ENCODE assay signal across 17 mouse cellular contexts in genomic region chr5:35636016-35636415, GRCm38 (mm10). TPM values are rescaled to one million over a fixed set of nuclear protein-coding genes. Genes with fewer than 3 reads are reported as not detected.
A peak's percentile ranks its signal among the peaks of the same experiment; 100 is the strongest.
DNase-seq lines count a peak whose midpoint lies in the region.
"Had no signal": no experiment of that assay in that cellular context is flagged by ENCODE, and none has a peak within 500 bp of the region (broad histone marks: within the 10 kb centered on the region; RNA-seq: fewer than 3 reads in every experiment).

No protein-coding gene starts in this region.

- intact Hi-C loops in heart, postnatal 14 days (cut with DNase I) = no loop called here

- H3K4me3 ChIP-seq in limb, embryonic 10.5 days = no peak overlapping the region
- H3K4me3 ChIP-seq: embryonic facial prominence, embryonic 12.5 days; forebrain, embryonic 10.5 days; left cerebral cortex, adult 2 months; neural tube, embryonic 12.5 days had no signal

- 89% methylated on average over 2 of the region's 2 CpGs for WGBS in limb, embryonic 10.5 days

- H3K36me3 ChIP-seq in limb, embryonic 10.5 days = no peaks in the 10 kb centered on the region
- H3K36me3 ChIP-seq: embryonic facial prominence, embryonic 12.5 days; forebrain, embryonic 10.5 days; neural tube, embryonic 12.5 days had no signal

- DNase-seq in ovary, adult 18-20 months (ENCODE audit: low spot score) = peak; percentile 69
- no peak for DNase-seq in ovary, postnatal 14 days (ENCODE audit: low spot score)
- peak; percentile 83 for DNase-seq in adrenal gland, postnatal 10 days
- peak; percentile 74 for DNase-seq in heart, postnatal 14 days
- peak; percentile 74 for DNase-seq in testis, postnatal 14 days (ENCODE audit: low spot score)
- DNase-seq in limb, embryonic 10.5 days (ENCODE audit: low spot score) = no peak
- no peak for DNase-seq in layer of hippocampus, adult 9-11 months
- DNase-seq: cerebellum, adult 9-11 months; kidney, adult 18-20 months; kidney, postnatal 4 days; liver; thymus, postnatal 25 days had no signal

- no peak overlapping the region for H3K27ac ChIP-seq in limb, embryonic 10.5 days
- H3K27ac ChIP-seq: embryonic facial prominence, embryonic 12.5 days; forebrain, embryonic 10.5 days; hindbrain, embryonic 14.5 days; left cerebral cortex, adult 2 months; neural tube, embryonic 12.5 days had no signal

- H3K4me1 ChIP-seq in limb, embryonic 10.5 days = peaks cover 6% of the 10 kb centered on the region
- H3K4me1 ChIP-seq: embryonic facial prominence, embryonic 12.5 days; forebrain, embryonic 10.5 days; neural tube, embryonic 12.5 days had no signal

- H3K9me3 ChIP-seq in limb, embryonic 10.5 days (replicated peaks) = no peaks in the 10 kb centered on the region
- H3K9me3 ChIP-seq: embryonic facial prominence, embryonic 12.5 days; forebrain, embryonic 10.5 days; neural tube, embryonic 12.5 days had no signal

- H3K27me3 ChIP-seq in limb, embryonic 10.5 days (ENCODE audit: low read depth, poor library complexity, severe bottlenecking) = no peaks in the 10 kb centered on the region
- H3K27me3 ChIP-seq: embryonic facial prominence, embryonic 12.5 days; neural tube, embryonic 12.5 days had no signal

RNA-seq across cellular contexts. Expression of gene Htra3, which starts 43.6 kb away (rescaled TPM):
- total RNA-seq in adrenal gland, postnatal 10 days (2021) = 10 to 100 TPM; 51.0 to 61.0 TPM
- total RNA-seq in heart, postnatal 14 days (2021) = 100 to 1,000 TPM; 108 to 149 TPM
- 0.51 and 0.62 TPM in 2 replicates for polyA plus RNA-seq in limb, embryonic 10.5 days (2016; fragmentation: Nextera tagmentation; extraction: Ambion mirVana)

RNA-seq across cellular contexts. Expression of gene Acox3, which starts 53.2 kb away (rescaled TPM):
- total RNA-seq in adrenal gland, postnatal 10 days (2021) = 10 to 100 TPM; 30.5 to 41.1 TPM
- total RNA-seq in heart, postnatal 14 days (2021) = 10 to 100 TPM; 24.8 to 27.3 TPM
- polyA plus RNA-seq in limb, embryonic 10.5 days (2016; fragmentation: Nextera tagmentation; extraction: Ambion mirVana) = 7.3 and 11.5 TPM in 2 replicates

Comparison
In these comparisons a context has a peak if more than half of its experiments do, and no peak if none do; other contexts are left out.
1. DNase-seq: peak in ovary, adult 18-20 months (single experiment), adrenal gland, postnatal 10 days (single experiment), heart, postnatal 14 days (2 of 2) and testis, postnatal 14 days (single experiment); none in ovary, postnatal 14 days (single experiment), limb, embryonic 10.5 days (single experiment) and layer of hippocampus, adult 9-11 months (single experiment).